Mouse (Mus musculus) layer of hippocampus, adult 18-20 months (tissue): ENCODE data around the gene Abcb1b. TPM values are rescaled to one million over a fixed set of nuclear protein-coding genes. Genes with fewer than 3 reads are reported as not detected.

Source experiments
- total RNA-seq, 2 experiments: library from RNA; stranded (reverse); gene quantifications; 2 replicates each; pipeline ENCODE4 v1.2.3; 2021

Abcb1b gene
- total RNA-seq, 2 experiments from 2014 or later, result 2.8 to 3.6 TPM

Other genes starting within 250 kb of the Abcb1b start
- gene Rundc3b, start 175.2 kb upstream of the Abcb1b start, total RNA-seq, result 10 to 100 TPM; 30.8 to 31.7 TPM
- 10 to 100 TPM; 14.1 to 14.2 TPM for gene Abcb1a, start 138.1 kb upstream of the Abcb1b start, total RNA-seq
- 1 to 10 TPM; 5.3 to 5.9 TPM for gene Abcb4, start 95.6 kb downstream of the Abcb1b start, total RNA-seq
- 10 to 100 TPM; 24.1 to 26.5 TPM for gene Crot, start 199.2 kb downstream of the Abcb1b start, total RNA-seq